8 mouse cellular contexts compared by ENCODE assay signal in the genomic region with DNA sequence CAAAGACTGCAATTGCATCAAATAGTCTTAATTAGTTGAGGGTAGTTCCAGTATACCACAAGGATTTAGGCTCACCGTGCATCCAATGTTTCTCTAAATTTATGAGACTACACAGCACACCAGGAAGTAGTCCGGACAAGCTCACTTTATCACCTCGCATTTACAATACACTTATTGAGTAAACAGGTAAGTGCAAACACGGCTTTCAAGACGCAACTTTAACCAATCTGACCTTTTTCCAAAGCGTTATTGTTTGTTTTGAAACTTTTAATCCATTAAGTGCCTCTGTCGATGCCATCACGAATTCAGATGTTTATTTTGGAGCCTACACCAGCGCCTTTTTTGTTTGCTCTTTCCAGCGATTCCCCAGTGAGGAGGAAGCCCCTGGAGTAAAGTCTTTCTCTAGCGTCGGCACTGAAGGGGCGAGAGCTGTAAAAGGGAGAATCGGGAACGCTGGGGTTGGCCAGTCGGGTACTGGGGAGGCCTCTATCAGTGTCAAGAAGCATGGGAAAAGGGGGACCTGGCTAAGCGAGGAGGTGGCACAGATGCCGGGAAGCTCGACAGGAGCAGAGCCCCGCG. TPM values are rescaled to one million over a fixed set of nuclear protein-coding genes. Genes with fewer than 3 reads are reported as not detected.
A peak's percentile ranks its signal among the peaks of the same experiment; 100 is the strongest.
DNase-seq lines count a peak whose midpoint lies in the region; ATAC-seq and TF ChIP-seq lines count a peak whose summit lies in the region.

No protein-coding gene starts in this region.

- WGBS in heart, adult 2 months, result 3% methylated on average over 21 of the region's 21 CpGs
- WGBS in macrophage (ENCODE audit: missing documents), result 3% methylated on average over 21 of the region's 21 CpGs

- no peak for TF ChIP-seq CTCF in heart, adult 2 months (IDR thresholded peaks at IDR 0.05)

- H3K27ac ChIP-seq in heart, adult 2 months, result peak overlapping the region; percentile 97
- H3K27ac ChIP-seq in macrophage, result peak overlapping the region; percentile 15; the same call in 1 of the 2 replicates

- DNase-seq in heart, adult 2 months, result no peak
- no peak for DNase-seq in heart, postnatal 14 days
- DNase-seq in forelimb bud, embryonic 11.5 days (ENCODE audit: low read depth, low spot score), result peak; percentile 38
- DNase-seq in adrenal gland, adult 8-10 months, result no peak
- no peak for DNase-seq in adrenal gland, postnatal 36 days
- no peak for DNase-seq in layer of hippocampus, postnatal 25 days (ENCODE audit: extremely low spot score in 1 of 2, low spot score in 1 of 2)

- TF ChIP-seq POLR2A in heart, adult 2 months (IDR thresholded peaks at IDR 0.05; ENCODE audit: insufficient read depth, low read depth, low read length), result no peak

- peaks cover 26% of the 10 kb centered on the region for H3K36me3 ChIP-seq in heart, adult 2 months (ENCODE audit: control insufficient read depth, insufficient read depth, low read length)
- peaks cover 26% of the 10 kb centered on the region for H3K36me3 ChIP-seq in macrophage (ENCODE audit: inconsistent target)

- ATAC-seq in CD4-positive, CD25-positive, alpha-beta regulatory T cell, adult 4 months, result peak; percentile 0

- no peak for TF ChIP-seq EP300 in heart, adult 2 months (IDR thresholded peaks at IDR 0.05; ENCODE audit: insufficient read depth, low read depth, low read length)

- peak overlapping the region; percentile 87 for H3K9ac ChIP-seq in heart, adult 2 months (ENCODE audit: low read depth, low read length)

- H3K27me3 ChIP-seq in heart, adult 2 months (ENCODE audit: control insufficient read depth, insufficient read depth, low read length), result no peaks in the 10 kb centered on the region

- intact Hi-C loops in heart, adult 2 months (cut with DNase I), result loop anchor here (2.0 to 10.0 kb wide), 7 partner anchors 37 to 819 kb away; a partner anchor contains a TSS
- intact Hi-C loops in heart, postnatal 14 days (cut with DNase I), result loop anchor here (10.0 kb wide), 1 partner anchor 819 kb away; a partner anchor contains a TSS

- H3K4me3 ChIP-seq in heart, adult 2 months, result peak overlapping the region; percentile 74
- H3K4me3 ChIP-seq in macrophage (ENCODE audit: inconsistent target), result peak overlapping the region; percentile 60

- H3K4me1 ChIP-seq in heart, adult 2 months (ENCODE audit: control insufficient read depth, insufficient read depth, low read length), result peaks cover 8% of the 10 kb centered on the region

- 0 out of 2 replicates have a peak, but pooled peaks cover 2% of the 10 kb centered on the region for H3K79me2 ChIP-seq in heart, adult 2 months (replicated peaks; ENCODE audit: control insufficient read depth, insufficient read depth, low read length)
- H3K79me2 ChIP-seq in macrophage (ENCODE audit: inconsistent target), result peaks cover 15% of the 10 kb centered on the region

RNA-seq across cellular contexts. Expression of a gene that starts 0.7 kb away (rescaled TPM):
- total RNA-seq in heart, adult 2 months (2021), result 10 to 100 TPM; 13.8 to 14.2 TPM
- polyA plus RNA-seq in heart, adult 2 months (2012; rRNA removed), result 1.8 and 3.8 TPM in 2 replicates
- total RNA-seq in heart, postnatal 14 days (2021), result 10 to 100 TPM; 12.8 to 15.8 TPM
- 10 to 100 TPM in 1 of 2 experiments, 1 to 10 TPM in 1; 8.3 to 11.0 TPM for polyA plus RNA-seq in CD4-positive, CD25-positive, alpha-beta regulatory T cell, adult 4 months (2017; shearing (Covaris generic))
- total RNA-seq in macrophage (2018; cell fraction: chromatin; rRNA removed), result 10 to 100 TPM; 12.5 to 60.8 (median 33.3) TPM
- total RNA-seq in macrophage (2018; cell fraction: cytosol; rRNA removed), result 1 to 10 TPM; 2.7 to 6.8 (median 4.1) TPM
- total RNA-seq in macrophage (2018; cell fraction: nucleus; rRNA removed), result 10 to 100 TPM in 25 of 26 experiments, 1 to 10 TPM in 1; 9.2 to 50.0 (median 24.2) TPM
- 2.0 to 2.4 TPM (median 2.2 TPM) in 3 replicates for polyA plus RNA-seq in macrophage (2018)
- 10 to 100 TPM; 13.1 to 27.1 (median 19.0) TPM for total RNA-seq in adrenal gland, adult 8-10 months (2022)
- total RNA-seq in adrenal gland, postnatal 36 days (2021), result 10 to 100 TPM; 13.4 to 19.1 TPM
- 10 to 100 TPM; 15.0 to 18.2 TPM for total RNA-seq in layer of hippocampus, postnatal 25 days (2021)

RNA-seq across cellular contexts. Expression of a gene that starts 36.5 kb away (rescaled TPM):
- total RNA-seq in heart, adult 2 months (2021), result 10 to 100 TPM; 23.0 to 25.4 TPM
- 13.7 and 38.3 TPM in 2 replicates for polyA plus RNA-seq in heart, adult 2 months (2012; rRNA removed)
- 10 to 100 TPM; 17.4 to 17.6 TPM for total RNA-seq in heart, postnatal 14 days (2021)
- 10 to 100 TPM; 11.3 to 25.7 TPM for polyA plus RNA-seq in CD4-positive, CD25-positive, alpha-beta regulatory T cell, adult 4 months (2017; shearing (Covaris generic))
- total RNA-seq in macrophage (2018; cell fraction: chromatin; rRNA removed), result 10 to 100 TPM in 12 of 26 experiments, 1 to 10 TPM in 14; 2.7 to 22.4 (median 9.2) TPM
- 10 to 100 TPM in 9 of 26 experiments, 1 to 10 TPM in 17; 6.1 to 11.9 (median 9.2) TPM for total RNA-seq in macrophage (2018; cell fraction: cytosol; rRNA removed)
- total RNA-seq in macrophage (2018; cell fraction: nucleus; rRNA removed), result 10 to 100 TPM in 10 of 26 experiments, 1 to 10 TPM in 16; 2.4 to 16.3 (median 8.3) TPM
- 8.5 to 9.4 TPM (median 9.2 TPM) in 3 replicates for polyA plus RNA-seq in macrophage (2018)
- 10 to 100 TPM; 29.7 to 31.8 (median 31.0) TPM for total RNA-seq in adrenal gland, adult 8-10 months (2022)
- total RNA-seq in adrenal gland, postnatal 36 days (2021), result 10 to 100 TPM; 27.2 to 34.2 TPM
- total RNA-seq in layer of hippocampus, postnatal 25 days (2021), result 10 to 100 TPM; 22.8 to 26.3 TPM

RNA-seq across cellular contexts. Expression of a gene that starts 36.6 kb away (rescaled TPM):
- total RNA-seq in heart, adult 2 months (2021), result 1 to 10 TPM; 1.1 to 1.2 TPM
- polyA plus RNA-seq in heart, adult 2 months (2012; rRNA removed), result 0.41 and 1.0 TPM in 2 replicates
- 1 to 10 TPM; 1.9 to 2.2 TPM for total RNA-seq in heart, postnatal 14 days (2021)
- 10 to 100 TPM; 17.1 to 18.1 TPM for polyA plus RNA-seq in CD4-positive, CD25-positive, alpha-beta regulatory T cell, adult 4 months (2017; shearing (Covaris generic))
- 10 to 100 TPM in 13 of 26 experiments, 1 to 10 TPM in 13; 3.2 to 17.2 (median 9.8) TPM for total RNA-seq in macrophage (2018; cell fraction: chromatin; rRNA removed)
- 1 to 10 TPM; 3.6 to 6.1 (median 4.9) TPM for total RNA-seq in macrophage (2018; cell fraction: cytosol; rRNA removed)
- total RNA-seq in macrophage (2018; cell fraction: nucleus; rRNA removed), result 10 to 100 TPM in 10 of 26 experiments, 1 to 10 TPM in 16; 5.7 to 16.0 (median 8.6) TPM
- polyA plus RNA-seq in macrophage (2018), result 2.2 to 6.6 TPM (median 3.5 TPM) in 3 replicates
- 1 to 10 TPM; 1.7 to 3.6 (median 2.8) TPM for total RNA-seq in adrenal gland, adult 8-10 months (2022)
- total RNA-seq in adrenal gland, postnatal 36 days (2021), result 1 to 10 TPM; 2.8 to 3.8 TPM
- total RNA-seq in layer of hippocampus, postnatal 25 days (2021), result 1 to 10 TPM; 1.5 to 1.8 TPM

RNA-seq across cellular contexts. Expression of a gene that starts 55.6 kb away (rescaled TPM):
- total RNA-seq in heart, adult 2 months (2021), result under 1 TPM; 0.08 to 0.32 TPM
- polyA plus RNA-seq in heart, adult 2 months (2012; rRNA removed), result 0.29 and 2.3 TPM in 2 replicates
- total RNA-seq in heart, postnatal 14 days (2021), result under 1 TPM; 0.31 to 0.41 TPM
- 10 to 100 TPM; 15.0 to 16.9 TPM for polyA plus RNA-seq in CD4-positive, CD25-positive, alpha-beta regulatory T cell, adult 4 months (2017; shearing (Covaris generic))
- total RNA-seq in macrophage (2018; cell fraction: chromatin; rRNA removed), result 10 to 100 TPM in 6 of 26 experiments, 1 to 10 TPM in 20; 3.6 to 14.5 (median 7.2) TPM
- under 1 TPM in 20 of 26 experiments, not detected in 6; 0.05 to 0.62 (median 0.25) TPM for total RNA-seq in macrophage (2018; cell fraction: cytosol; rRNA removed)
- total RNA-seq in macrophage (2018; cell fraction: nucleus; rRNA removed), result 10 to 100 TPM in 2 of 26 experiments, 1 to 10 TPM in 24; 1.5 to 10.2 (median 4.6) TPM
- 0.33 to 0.57 TPM (median 0.42 TPM) in 3 replicates for polyA plus RNA-seq in macrophage (2018)
- 1 to 10 TPM in 3 of 4 experiments, under 1 TPM in 1; 0.80 to 2.2 (median 1.6) TPM for total RNA-seq in adrenal gland, adult 8-10 months (2022)
- total RNA-seq in adrenal gland, postnatal 36 days (2021), result 1 to 10 TPM in 1 of 2 experiments, under 1 TPM in 1; 0.36 to 1.8 TPM
- under 1 TPM; 0.15 to 0.47 TPM for total RNA-seq in layer of hippocampus, postnatal 25 days (2021)
